Mouse (Mus musculus) gastrocnemius, postnatal 36 days (tissue): ENCODE measurements around the gene Pdcd1. TPM values are rescaled to one million over a fixed set of nuclear protein-coding genes. Genes with fewer than 3 reads are reported as not detected.
"Not testable (repeated sequence)": the region's sequence is repeated elsewhere in the genome, so short reads cannot be mapped to it uniquely, and the experiment has no call there.

Experiments
- DNase-seq, 2 experiments: peaks; one replicate each; pipeline ENCODE4 v3.0.0; 2022
- intact Hi-C: fragments of 180-260 bp; cut with DNase I; formaldehyde crosslinking; loops from one replicate; pipeline ENCODE4 v1.15.1; 2025
- long read RNA-seq, 2 experiments: library from polyadenylated mRNA; stranded (forward); transcript quantifications; one replicate each; pipeline ENCODE4 v2.0.0; 2021
- total RNA-seq, 2 experiments: library from RNA; stranded (reverse); gene quantifications; 2 replicates each; pipeline ENCODE4 v1.2.3; 2021

The Pdcd1 gene
- not detected for total RNA-seq
- long read RNA-seq, experiment 1, result 0 reads
- long read RNA-seq, experiment 2, result 0 reads

DNA sequence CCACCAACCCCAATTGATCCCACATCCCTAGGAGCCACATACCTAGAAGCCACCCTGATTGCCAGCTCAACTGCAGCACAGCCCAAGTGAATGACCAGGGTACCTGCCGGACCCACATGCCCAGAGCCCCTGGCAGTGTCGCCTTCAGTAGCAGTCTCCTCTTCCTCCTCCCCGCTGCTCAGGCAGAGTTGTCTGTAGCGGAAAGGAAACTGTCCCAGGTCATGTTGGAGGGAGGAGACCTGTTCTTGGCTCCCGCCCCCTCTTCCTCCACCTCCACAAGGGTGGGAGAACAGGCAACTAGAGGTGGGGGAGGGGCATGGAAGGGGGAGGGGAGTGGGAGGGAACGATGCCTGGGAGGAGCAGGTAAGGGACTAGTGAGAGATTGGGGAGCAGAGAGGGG lies at the start of gene Pdcd1:
Gene Pdcd1, minus strand, starts transcription at position 181 of the 400 bp plus-strand sequence.
- intact Hi-C loops, result no loop called here
- DNase-seq, result no peak

DNA sequence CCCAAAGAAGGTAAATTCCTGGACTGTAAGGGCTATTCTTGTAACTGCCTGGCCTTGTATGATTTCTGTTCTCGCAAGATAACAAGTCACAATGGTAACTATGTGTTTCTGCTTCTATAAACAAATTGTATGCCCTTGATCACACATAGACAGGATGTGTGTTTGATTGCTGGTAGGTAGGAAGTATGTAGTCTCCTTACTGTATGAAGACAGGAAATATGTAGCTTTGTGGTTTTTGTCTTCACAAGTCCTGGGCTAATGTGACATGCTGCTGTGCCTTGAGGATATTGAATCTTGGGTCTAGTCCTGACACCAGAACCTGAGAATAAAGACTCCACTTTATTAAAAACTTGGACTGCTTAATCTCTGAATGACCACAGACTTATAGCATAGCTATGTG lies 39.4 kb upstream of the Pdcd1 start:
- DNase-seq, result no peak
- intact Hi-C loops, result no loop called here

DNA sequence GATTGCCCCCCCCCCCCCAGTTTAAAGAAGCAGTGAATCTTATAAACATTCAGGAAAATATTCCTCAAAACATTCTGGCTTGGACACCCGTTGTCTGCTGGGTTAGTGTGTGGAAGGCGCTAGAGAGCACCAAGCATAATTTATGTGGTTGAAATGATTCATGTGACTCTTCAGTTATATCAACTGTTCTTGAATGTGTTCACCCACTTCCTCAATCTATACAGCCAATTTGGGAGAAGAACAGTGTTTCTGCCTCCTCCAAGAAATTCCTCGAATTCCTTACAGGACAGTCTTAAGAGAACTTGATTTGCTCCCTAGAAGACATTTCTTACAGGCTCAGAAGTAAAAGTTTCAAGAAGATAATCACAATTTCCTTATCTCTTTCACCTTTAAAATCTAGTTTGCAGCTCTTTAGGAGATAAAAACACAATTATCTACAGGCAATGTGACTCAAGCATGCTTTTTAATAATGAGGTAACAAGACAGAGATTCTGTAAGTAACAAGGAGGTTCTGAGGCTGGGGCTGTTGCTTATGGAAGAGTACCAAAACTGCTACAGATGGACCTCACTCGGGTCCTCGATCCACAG lies 34.1 kb upstream of the Pdcd1 start:
- intact Hi-C loops, result no loop called here
- no peak for DNase-seq

- DNase-seq, result no peak
- intact Hi-C loops, result no loop called here
Measured at GRCm38 (mm10) chr1:94085324-94086105, 33.2 kb upstream of the Pdcd1 start.

GRCm38 (mm10) chr1:94081761-94082160 lies 29.4 kb upstream of the Pdcd1 start:
- DNase-seq, result no peak
- intact Hi-C loops, result no loop called here

- DNase-seq, result no peak
- intact Hi-C loops, result no loop called here
Measured at GRCm38 (mm10) chr1:94081191-94081590, 28.8 kb upstream of the Pdcd1 start.

GRCm38 (mm10) chr1:94080718-94081117 lies 28.4 kb upstream of the Pdcd1 start:
- intact Hi-C loops, result no loop called here
- no peak for DNase-seq

GRCm38 (mm10) chr1:94078835-94079440 lies 26.6 kb upstream of the Pdcd1 start:
- intact Hi-C loops, result loop anchor here (5.0 kb wide), 2 partner anchors 42 to 97 kb away; no protein-coding TSS in a partner anchor

GRCm38 (mm10) chr1:94078314-94078713 lies 26.0 kb upstream of the Pdcd1 start:
- DNase-seq, result no peak
- intact Hi-C loops, result loop anchor here (5.0 kb wide), 2 partner anchors 41 to 96 kb away; no protein-coding TSS in a partner anchor

More at GRCm38 (mm10) chr1:94078835-94079440, 26.6 kb upstream of the Pdcd1 start:
- DNase-seq, result peak; percentile 67 to 74

DNA sequence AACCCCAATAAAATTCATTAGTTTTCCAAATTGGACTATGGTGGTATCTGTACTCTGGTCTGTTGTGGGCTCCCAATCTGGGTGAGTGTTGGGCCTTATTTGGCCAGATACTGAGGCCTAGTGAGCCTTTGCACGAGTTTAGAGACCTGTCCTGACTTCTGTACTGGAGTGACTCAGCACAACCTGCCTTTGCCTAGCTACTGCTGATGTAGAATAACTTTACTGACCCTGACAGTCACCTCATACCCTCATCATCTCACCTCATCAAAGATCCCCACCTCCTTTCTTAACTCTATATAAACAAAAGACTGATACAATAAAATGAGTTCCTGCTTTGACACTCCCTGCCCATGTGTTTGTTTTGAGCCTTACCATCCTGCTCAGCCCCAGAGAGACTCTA lies 24.3 kb upstream of the Pdcd1 start:
- intact Hi-C loops, result loop anchor here (5.0 kb wide), 2 partner anchors 39 to 94 kb away; no protein-coding TSS in a partner anchor

GRCm38 (mm10) chr1:94074756-94075155 lies 22.4 kb upstream of the Pdcd1 start:
- DNase-seq, result no peak

More for the DNA sequence above, 24.3 kb upstream of the Pdcd1 start:
- DNase-seq, result no peak

GRCm38 (mm10) chr1:94058281-94058680 lies 5.9 kb upstream of the Pdcd1 start:
- DNase-seq, intact Hi-C loops: not testable (repeated sequence)

More at GRCm38 (mm10) chr1:94074756-94075155, 22.4 kb upstream of the Pdcd1 start:
- intact Hi-C loops, result loop anchor here (5.0 kb wide), 2 partner anchors 37 to 92 kb away; no protein-coding TSS in a partner anchor

GRCm38 (mm10) chr1:94057401-94057800 lies 5.0 kb upstream of the Pdcd1 start:
- intact Hi-C loops, result no loop called here
- no peak for DNase-seq

- intact Hi-C loops, result no loop called here
- no peak for DNase-seq
Measured at GRCm38 (mm10) chr1:94055966-94056365, 3.6 kb upstream of the Pdcd1 start.

- no peak for DNase-seq
- intact Hi-C loops, result no loop called here
Measured at GRCm38 (mm10) chr1:94054481-94054880, 2.1 kb upstream of the Pdcd1 start.

- intact Hi-C loops, result no loop called here
- DNase-seq, result no peak
Measured at GRCm38 (mm10) chr1:94053530-94054216, 1.3 kb upstream of the Pdcd1 start.

- intact Hi-C loops, result no loop called here
- DNase-seq, result no peak
Measured at GRCm38 (mm10) chr1:94051104-94051503, 1.2 kb downstream of the Pdcd1 start.

GRCm38 (mm10) chr1:94046544-94046943 lies 5.8 kb downstream of the Pdcd1 start:
- DNase-seq, result no peak
- intact Hi-C loops, result no loop called here

DNA sequence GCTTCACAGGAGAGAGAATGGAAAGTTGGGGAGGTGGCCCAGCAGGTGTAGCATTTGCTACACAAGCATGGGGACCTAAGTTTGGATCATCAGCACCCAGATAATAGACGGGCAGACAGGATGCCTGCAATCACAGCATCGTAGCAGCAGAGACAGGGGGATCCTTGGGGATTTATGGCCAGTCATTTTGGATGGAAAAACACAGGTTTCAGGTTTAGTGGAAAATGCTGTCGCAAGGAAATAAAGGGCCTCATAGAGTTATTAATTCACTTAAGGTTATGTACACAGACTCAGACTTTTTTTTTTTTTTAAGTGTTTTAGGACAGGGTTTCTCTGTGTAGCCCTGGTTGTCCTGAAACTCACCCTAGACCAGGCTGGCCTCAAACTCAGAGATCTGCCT lies 6.8 kb downstream of the Pdcd1 start:
- no peak for DNase-seq
- intact Hi-C loops, result no loop called here

GRCm38 (mm10) chr1:94040391-94040790 lies 12.0 kb downstream of the Pdcd1 start:
- no peak for DNase-seq
- intact Hi-C loops, result no loop called here
